Mouse (Mus musculus): Measurements from ENCODE around the gene Leprot. TPM values are rescaled to one million over a fixed set of nuclear protein-coding genes. Genes with fewer than 3 reads are reported as not detected.

The Leprot gene
- polyA plus RNA-seq (2016; fragmentation: Nextera tagmentation; extraction: Ambion mirVana) = 65.2 and 65.7 TPM in 2 replicates

DNA sequence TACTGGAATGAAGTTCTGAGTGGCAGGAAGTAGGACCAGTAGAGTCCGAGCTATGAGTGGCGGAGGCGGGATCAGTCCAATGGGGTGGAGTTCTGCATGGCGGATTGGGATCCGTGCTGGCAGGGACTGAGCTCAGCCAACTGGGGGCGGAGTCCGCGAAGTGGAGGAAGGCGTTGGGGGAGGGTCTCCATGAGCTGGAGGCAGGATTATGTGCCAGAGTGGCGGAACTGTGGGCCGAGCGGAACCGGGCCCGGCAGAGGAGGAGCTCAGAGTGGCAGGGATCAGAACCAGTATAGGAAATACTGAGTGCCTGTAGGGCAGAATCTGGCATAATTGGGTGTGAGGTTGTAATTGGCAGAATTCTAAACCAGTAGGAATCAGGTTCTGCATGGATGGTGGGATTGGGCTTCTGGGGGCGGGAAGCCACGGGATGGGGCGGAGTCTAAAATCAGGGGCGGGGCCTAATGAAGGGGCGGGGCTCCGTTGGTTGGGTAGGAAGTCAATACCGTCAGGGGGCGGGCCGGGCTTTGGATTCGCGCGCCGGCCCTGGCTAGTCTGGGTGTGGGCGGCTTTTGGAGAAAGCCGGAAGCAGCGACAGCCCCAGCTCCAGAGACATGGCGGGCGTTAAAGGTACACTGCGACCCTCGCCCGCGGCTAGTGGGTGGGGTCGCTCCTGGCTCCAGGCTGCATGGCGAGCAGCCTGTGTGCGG lies at the start of gene Leprot:
Gene Leprot, plus strand, starts transcription at position 523 of the 710 bp plus-strand sequence.
- peak within 1 kb of the TSS; percentile 71 for H3K4me3 ChIP-seq (replicated peaks)
- no peaks in the 10 kb centered on the region for H3K36me3 ChIP-seq
- peak within 1 kb of the TSS; percentile 87 for H3K9ac ChIP-seq (replicated peaks)
- peak; percentile 99 for ATAC-seq (ENCODE audit: insufficient number of reproducible peaks, insufficient read depth, low FRiP score, low TSS enrichment, low read depth)
- H3K4me1 ChIP-seq (replicated peaks) = peaks cover 16% of the 10 kb centered on the region
- H3K9me3 ChIP-seq = no peaks in the 10 kb centered on the region
- peak within 1 kb of the TSS; percentile 66 for H3K4me2 ChIP-seq
- H3K27ac ChIP-seq = peak within 1 kb of the TSS; percentile 95
- H3K27me3 ChIP-seq = no peaks in the 10 kb centered on the region
- WGBS = under 1% methylated on average over 36 of the region's 39 CpGs

DNA sequence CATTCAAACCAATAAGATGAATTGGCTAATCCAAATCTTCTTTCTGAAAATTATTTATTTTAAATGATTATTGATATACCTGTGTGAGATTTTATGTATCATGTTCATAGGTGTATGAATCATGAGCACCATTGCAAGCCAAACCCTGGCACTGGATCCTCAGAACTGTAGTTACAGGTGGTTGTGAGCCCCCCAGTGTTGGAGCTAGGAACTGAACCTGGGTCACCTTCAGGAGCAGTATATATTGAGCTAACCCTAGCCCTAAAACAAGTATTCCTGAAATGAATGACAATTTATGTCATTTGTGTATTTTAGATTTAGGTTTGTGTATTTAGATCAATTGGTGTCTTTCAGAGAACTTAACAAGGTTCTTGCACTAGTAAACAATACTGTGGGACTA lies 45.8 kb upstream of the Leprot start:
- H3K4me1 ChIP-seq (replicated peaks) = no peaks in the 10 kb centered on the region
- H3K4me2 ChIP-seq = no peak overlapping the region
- no peaks in the 10 kb centered on the region for H3K27me3 ChIP-seq
- no peak overlapping the region for H3K9ac ChIP-seq (replicated peaks)
- no peak overlapping the region for H3K4me3 ChIP-seq (replicated peaks)
- H3K9me3 ChIP-seq = no peaks in the 10 kb centered on the region
- no peaks in the 10 kb centered on the region for H3K36me3 ChIP-seq
- no peak overlapping the region for H3K27ac ChIP-seq
- ATAC-seq (ENCODE audit: insufficient number of reproducible peaks, insufficient read depth, low FRiP score, low TSS enrichment, low read depth) = no peak

DNA sequence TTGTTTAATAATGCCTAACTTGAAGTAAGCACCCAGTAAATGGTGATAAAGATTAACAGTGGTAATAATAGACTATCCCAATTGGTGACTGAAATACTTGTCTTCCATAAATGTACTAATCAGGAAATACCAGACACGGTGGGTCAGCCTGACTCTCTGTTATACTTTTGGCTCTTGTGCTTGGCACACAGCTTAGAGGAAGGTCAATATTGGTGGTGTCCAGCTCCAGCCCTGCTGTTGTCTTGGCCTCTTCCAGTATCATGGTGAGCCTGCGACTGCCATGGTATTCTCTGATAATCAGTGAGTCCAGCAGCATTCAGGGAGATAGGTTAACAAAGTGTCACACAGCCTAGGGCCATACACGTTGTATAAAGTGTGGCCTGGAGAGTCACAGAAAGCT lies 43.9 kb upstream of the Leprot start:
- H3K27ac ChIP-seq = no peak overlapping the region
- no peak overlapping the region for H3K4me2 ChIP-seq
- ATAC-seq (ENCODE audit: insufficient number of reproducible peaks, insufficient read depth, low FRiP score, low TSS enrichment, low read depth) = no peak
- 72% methylated on average over 3 of the region's 3 CpGs for WGBS
- H3K9ac ChIP-seq (replicated peaks) = no peak overlapping the region
- H3K4me1 ChIP-seq (replicated peaks) = no peaks in the 10 kb centered on the region
- H3K4me3 ChIP-seq (replicated peaks) = no peak overlapping the region
- no peaks in the 10 kb centered on the region for H3K27me3 ChIP-seq
- no peaks in the 10 kb centered on the region for H3K9me3 ChIP-seq
- no peaks in the 10 kb centered on the region for H3K36me3 ChIP-seq

DNA sequence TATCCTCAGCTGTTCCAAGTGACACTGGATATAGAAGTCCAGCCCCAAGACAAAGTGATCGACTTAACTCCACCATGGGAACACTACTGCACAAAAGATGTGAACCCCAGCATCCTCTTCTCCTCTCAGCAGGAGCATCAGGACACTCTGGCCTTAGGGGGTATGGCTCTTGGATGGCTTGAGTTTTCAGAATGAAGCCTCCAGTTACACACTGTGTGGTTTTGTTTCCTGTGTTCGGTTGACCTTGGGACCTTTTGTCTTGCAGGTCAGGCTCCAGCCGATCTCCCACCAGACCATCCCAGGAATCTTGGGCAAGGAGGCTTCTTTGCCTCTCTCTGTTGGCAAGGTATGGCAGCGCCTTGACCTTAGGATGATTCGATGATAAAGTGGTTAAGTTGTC lies 31.0 kb upstream of the Leprot start:
- H3K4me3 ChIP-seq (replicated peaks) = no peak overlapping the region
- no peaks in the 10 kb centered on the region for H3K27me3 ChIP-seq
- H3K36me3 ChIP-seq = no peaks in the 10 kb centered on the region
- no peak for ATAC-seq (ENCODE audit: insufficient number of reproducible peaks, insufficient read depth, low FRiP score, low TSS enrichment, low read depth)
- H3K27ac ChIP-seq = no peak overlapping the region
- no peak overlapping the region for H3K9ac ChIP-seq (replicated peaks)
- H3K9me3 ChIP-seq = no peaks in the 10 kb centered on the region
- WGBS = 93% methylated on average over 5 of the region's 5 CpGs
- no peak overlapping the region for H3K4me2 ChIP-seq
- no peaks in the 10 kb centered on the region for H3K4me1 ChIP-seq (replicated peaks)

DNA sequence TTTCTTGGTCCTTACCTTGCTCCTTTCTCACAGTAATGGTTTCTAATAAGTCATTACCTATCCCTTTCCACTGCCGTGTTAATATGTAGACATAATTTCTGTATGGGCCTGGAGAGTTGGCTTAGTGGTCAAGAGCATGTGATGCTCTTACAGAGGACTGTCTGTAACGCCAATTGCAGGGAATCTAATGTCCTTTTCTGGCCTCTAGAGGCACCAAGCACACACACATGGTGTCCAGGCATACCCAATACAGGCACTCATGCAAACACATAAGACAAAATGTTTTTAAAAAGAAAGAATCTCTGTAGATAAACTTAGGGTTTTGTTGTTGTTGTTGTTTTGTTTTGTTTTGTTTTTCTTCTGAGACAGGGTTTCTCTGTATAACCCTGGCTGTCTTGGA lies 29.8 kb upstream of the Leprot start:
- H3K9ac ChIP-seq (replicated peaks) = no peak overlapping the region
- H3K36me3 ChIP-seq = no peaks in the 10 kb centered on the region
- H3K4me1 ChIP-seq (replicated peaks) = no peaks in the 10 kb centered on the region
- H3K4me3 ChIP-seq (replicated peaks) = no peak overlapping the region
- no peaks in the 10 kb centered on the region for H3K9me3 ChIP-seq
- H3K4me2 ChIP-seq = no peak overlapping the region
- H3K27ac ChIP-seq = no peak overlapping the region
- WGBS = 75% methylated on average over 2 of the region's 2 CpGs
- ATAC-seq (ENCODE audit: insufficient number of reproducible peaks, insufficient read depth, low FRiP score, low TSS enrichment, low read depth) = no peak
- no peaks in the 10 kb centered on the region for H3K27me3 ChIP-seq

DNA sequence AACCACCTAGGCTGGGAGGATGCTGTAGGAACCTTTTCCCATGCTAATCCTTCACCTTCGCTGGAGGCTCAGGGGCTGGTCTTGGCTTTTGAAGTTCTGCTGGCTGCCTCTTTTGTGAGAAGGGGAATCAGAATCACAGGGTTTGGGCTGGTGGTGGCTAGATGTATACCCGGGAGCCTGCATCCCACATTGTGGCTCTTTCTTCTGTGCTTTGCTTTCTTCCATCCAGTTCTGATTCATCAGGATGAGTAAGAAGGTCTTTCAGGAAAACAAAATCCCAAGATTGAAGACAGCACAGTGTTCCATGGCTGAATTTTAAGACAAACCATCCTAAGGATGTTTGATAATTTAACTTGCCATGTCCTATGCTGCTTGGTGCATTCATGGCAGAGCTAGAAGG lies 27.3 kb upstream of the Leprot start:
- H3K36me3 ChIP-seq = no peaks in the 10 kb centered on the region
- WGBS = 63% methylated on average over 2 of the region's 2 CpGs
- H3K4me1 ChIP-seq (replicated peaks) = no peaks in the 10 kb centered on the region
- no peaks in the 10 kb centered on the region for H3K27me3 ChIP-seq
- H3K9ac ChIP-seq (replicated peaks) = no peak overlapping the region
- no peak overlapping the region for H3K4me3 ChIP-seq (replicated peaks)
- H3K27ac ChIP-seq = no peak overlapping the region
- H3K4me2 ChIP-seq = no peak overlapping the region
- no peak for ATAC-seq (ENCODE audit: insufficient number of reproducible peaks, insufficient read depth, low FRiP score, low TSS enrichment, low read depth)
- no peaks in the 10 kb centered on the region for H3K9me3 ChIP-seq

DNA sequence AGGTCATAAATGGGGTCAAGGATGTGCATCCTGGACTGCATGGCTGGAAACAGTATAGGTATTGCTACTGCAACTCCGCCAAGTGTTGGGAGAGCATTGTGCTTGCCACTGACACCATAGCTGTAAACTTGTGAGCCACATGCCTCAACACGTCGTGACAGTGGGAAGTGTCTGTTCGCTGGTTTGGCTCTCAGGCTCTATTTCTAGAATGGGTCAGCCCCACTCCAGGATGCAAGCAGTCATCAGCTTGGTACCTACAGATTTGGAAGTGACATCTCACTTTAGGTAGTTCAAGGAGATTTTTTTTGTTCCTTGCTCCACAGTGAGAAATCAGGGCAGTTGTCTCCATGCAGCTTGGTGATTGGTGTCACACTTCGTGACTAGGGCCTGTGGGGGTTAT lies 26.3 kb upstream of the Leprot start:
- WGBS = 90% methylated on average over 5 of the region's 5 CpGs

DNA sequence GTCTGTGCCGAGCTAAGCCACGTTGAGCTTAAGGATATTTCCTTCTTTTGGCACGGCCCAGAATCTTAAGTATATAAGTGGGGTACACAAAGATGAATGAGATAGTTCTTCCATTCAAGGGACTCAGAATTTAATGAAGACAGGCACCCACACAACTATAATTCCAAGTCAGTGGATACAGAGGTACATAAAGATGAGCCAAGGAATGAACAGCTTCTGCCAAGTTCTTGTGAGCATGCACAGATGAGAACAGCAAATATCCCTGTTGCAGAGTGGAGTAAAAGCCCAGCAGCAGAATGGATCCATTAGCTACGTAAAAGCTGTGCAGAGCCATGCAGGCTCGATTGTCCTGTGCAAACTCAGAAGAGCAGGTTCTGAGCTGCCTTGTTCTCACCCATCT lies 22.2 kb upstream of the Leprot start:
- H3K27me3 ChIP-seq = no peaks in the 10 kb centered on the region
- no peak for ATAC-seq (ENCODE audit: insufficient number of reproducible peaks, insufficient read depth, low FRiP score, low TSS enrichment, low read depth)
- H3K4me2 ChIP-seq = no peak overlapping the region
- no peak overlapping the region for H3K9ac ChIP-seq (replicated peaks)
- H3K4me1 ChIP-seq (replicated peaks) = no peaks in the 10 kb centered on the region
- H3K36me3 ChIP-seq = no peaks in the 10 kb centered on the region
- no peaks in the 10 kb centered on the region for H3K9me3 ChIP-seq
- WGBS = 90% methylated on average over 5 of the region's 5 CpGs
- no peak overlapping the region for H3K27ac ChIP-seq
- no peak overlapping the region for H3K4me3 ChIP-seq (replicated peaks)

More for the DNA sequence above, 26.3 kb upstream of the Leprot start:
- Histone ChIP-seq H3K9ac (replicated peaks) (no peak overlapping the region), H3K36me3 (no peaks in the 10 kb centered on the region), H3K4me3 (replicated peaks) (no peak overlapping the region), H3K9me3 (no peaks in the 10 kb centered on the region), H3K27ac (no peak overlapping the region), H3K4me2 (no peak overlapping the region), H3K4me1 (replicated peaks) (no peaks in the 10 kb centered on the region), H3K27me3 (no peaks in the 10 kb centered on the region)
- no peak for ATAC-seq (ENCODE audit: insufficient number of reproducible peaks, insufficient read depth, low FRiP score, low TSS enrichment, low read depth)

DNA sequence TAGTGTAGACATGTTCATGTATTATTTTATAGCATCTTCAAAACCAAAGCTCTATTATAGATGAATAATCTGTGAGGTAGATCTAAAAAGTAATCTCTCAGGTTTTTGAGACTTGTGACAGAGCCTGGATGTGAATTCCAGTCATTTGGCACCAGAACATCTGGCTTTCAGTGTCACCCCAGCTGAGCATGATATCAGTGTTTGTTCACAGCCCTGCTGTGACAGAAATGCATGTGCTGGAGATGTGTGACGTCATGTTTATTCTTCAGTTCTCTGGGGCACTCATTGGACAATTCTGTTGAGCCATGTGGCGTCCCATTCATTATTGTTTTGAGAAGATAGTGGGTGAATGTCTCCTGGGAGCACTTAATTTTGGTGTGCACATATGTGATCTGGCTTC lies 11.9 kb upstream of the Leprot start:
- Histone ChIP-seq H3K9ac (replicated peaks) (no peak overlapping the region), H3K4me3 (replicated peaks) (no peak overlapping the region), H3K9me3 (no peaks in the 10 kb centered on the region), H3K27ac (no peak overlapping the region), H3K4me1 (replicated peaks) (no peaks in the 10 kb centered on the region), H3K36me3 (no peaks in the 10 kb centered on the region), H3K27me3 (no peaks in the 10 kb centered on the region), H3K4me2 (no peak overlapping the region)
- no peak for ATAC-seq (ENCODE audit: insufficient number of reproducible peaks, insufficient read depth, low FRiP score, low TSS enrichment, low read depth)
- 68% methylated on average over 2 of the region's 2 CpGs for WGBS

DNA sequence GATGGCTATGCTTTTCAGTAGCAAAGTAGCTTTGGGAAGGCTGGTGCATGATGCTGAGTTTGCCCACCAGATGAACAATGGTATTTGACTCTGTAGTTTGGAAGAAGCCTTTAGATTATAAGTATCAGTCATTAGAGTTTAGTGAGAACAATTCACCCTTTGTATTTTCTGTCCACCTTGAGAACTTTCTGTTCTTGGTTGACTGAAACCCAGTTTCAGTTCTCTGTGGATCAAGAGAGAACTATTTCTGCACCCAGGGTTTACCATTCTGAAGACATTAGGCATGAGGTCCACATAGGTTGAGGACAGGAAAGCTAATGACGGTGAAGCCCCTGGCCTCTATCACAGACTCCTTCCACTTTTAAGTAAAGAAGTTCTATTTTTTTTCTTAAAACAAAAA lies 10.0 kb upstream of the Leprot start:
- H3K4me1 ChIP-seq (replicated peaks) = no peaks in the 10 kb centered on the region
- H3K9me3 ChIP-seq = no peaks in the 10 kb centered on the region
- H3K27ac ChIP-seq = no peak overlapping the region
- H3K4me3 ChIP-seq (replicated peaks) = no peak overlapping the region
- ATAC-seq (ENCODE audit: insufficient number of reproducible peaks, insufficient read depth, low FRiP score, low TSS enrichment, low read depth) = no peak
- no peaks in the 10 kb centered on the region for H3K36me3 ChIP-seq
- 87% methylated on average over 1 of the region's 1 CpGs for WGBS
- H3K4me2 ChIP-seq = no peak overlapping the region
- H3K9ac ChIP-seq (replicated peaks) = no peak overlapping the region
- H3K27me3 ChIP-seq = no peaks in the 10 kb centered on the region

DNA sequence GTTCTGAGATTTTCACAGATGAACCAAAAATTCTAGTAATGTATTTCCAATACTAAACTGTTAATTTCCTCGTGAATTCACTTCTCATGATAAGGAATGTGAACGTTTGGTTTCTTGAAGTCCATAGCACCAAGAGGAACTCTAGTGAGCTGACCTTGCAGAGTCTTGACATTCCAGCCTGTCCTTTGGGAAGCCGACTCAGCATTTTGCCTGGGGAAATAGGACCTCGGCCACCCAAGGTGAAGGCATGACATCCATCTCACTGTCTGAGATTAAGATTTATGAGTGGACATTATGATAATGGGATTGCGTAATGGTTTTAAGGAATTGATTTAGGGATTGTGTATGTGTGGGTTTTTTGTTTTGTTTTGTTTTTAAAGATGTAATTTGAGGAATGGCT lies 6.9 kb upstream of the Leprot start:
- no peak overlapping the region for H3K4me2 ChIP-seq
- WGBS = 73% methylated on average over 5 of the region's 5 CpGs
- H3K27me3 ChIP-seq = no peaks in the 10 kb centered on the region
- ATAC-seq (ENCODE audit: insufficient number of reproducible peaks, insufficient read depth, low FRiP score, low TSS enrichment, low read depth) = no peak
- no peak overlapping the region for H3K4me3 ChIP-seq (replicated peaks)
- H3K4me1 ChIP-seq (replicated peaks) = no peaks in the 10 kb centered on the region
- H3K9me3 ChIP-seq = no peaks in the 10 kb centered on the region
- H3K9ac ChIP-seq (replicated peaks) = no peak overlapping the region
- no peaks in the 10 kb centered on the region for H3K36me3 ChIP-seq
- H3K27ac ChIP-seq = no peak overlapping the region

DNA sequence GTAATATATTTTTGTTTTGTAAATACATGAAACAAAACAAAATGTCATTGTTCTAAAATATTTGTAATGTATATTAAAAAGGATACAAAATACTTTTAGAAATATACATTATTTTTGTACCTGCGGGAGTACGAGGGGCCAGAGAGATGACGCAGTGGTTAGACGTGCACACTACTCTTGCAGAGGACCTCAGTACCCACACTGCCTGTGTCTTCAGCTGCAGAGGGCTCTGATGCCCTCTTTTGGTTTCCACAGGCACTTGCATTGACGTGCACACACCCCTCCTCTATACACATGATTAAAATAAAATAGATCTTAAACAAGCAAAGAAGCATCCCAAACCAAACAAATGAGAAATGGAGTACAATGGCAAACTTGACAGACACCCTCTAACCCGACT lies 4.8 kb upstream of the Leprot start:
- WGBS = 84% methylated on average over 6 of the region's 6 CpGs

More for the DNA sequence above, 4.8 kb upstream of the Leprot start:
- ATAC-seq (ENCODE audit: insufficient number of reproducible peaks, insufficient read depth, low FRiP score, low TSS enrichment, low read depth) = no peak
- Histone ChIP-seq H3K9me3 (no peaks in the 10 kb centered on the region), H3K9ac (replicated peaks) (no peak overlapping the region), H3K4me3 (replicated peaks) (no peak overlapping the region), H3K27ac (no peak overlapping the region), H3K27me3 (no peaks in the 10 kb centered on the region), H3K36me3 (no peaks in the 10 kb centered on the region), H3K4me2 (no peak overlapping the region), H3K4me1 (replicated peaks) (no peaks in the 10 kb centered on the region)

All from limb, embryonic 12.5 days (tissue).